Mouse (Mus musculus) adrenal gland, postnatal 10 days (tissue): ENCODE data around the gene Soat1. TPM values are rescaled to one million over a fixed set of nuclear protein-coding genes. Genes with fewer than 3 reads are reported as not detected.
"Not testable (repeated sequence)": the region's sequence is repeated elsewhere in the genome, so short reads cannot be mapped to it uniquely, and the experiment has no call there.

Source experiments
- DNase-seq: peaks from one replicate; pipeline ENCODE4 v3.0.0; 2021; ENCODE audit warnings: mixed read lengths
- total RNA-seq, 2 experiments: library from RNA; stranded (reverse); gene quantifications; 2 replicates each; pipeline ENCODE4 v1.2.3; 2021

The Soat1 gene
- total RNA-seq, 2 experiments from 2014 or later = 353 to 427 TPM

- no peak for DNase-seq
Measured at GRCm38 (mm10) chr1:156425746-156426145, 48.4 kb downstream of the Soat1 start.

DNA sequence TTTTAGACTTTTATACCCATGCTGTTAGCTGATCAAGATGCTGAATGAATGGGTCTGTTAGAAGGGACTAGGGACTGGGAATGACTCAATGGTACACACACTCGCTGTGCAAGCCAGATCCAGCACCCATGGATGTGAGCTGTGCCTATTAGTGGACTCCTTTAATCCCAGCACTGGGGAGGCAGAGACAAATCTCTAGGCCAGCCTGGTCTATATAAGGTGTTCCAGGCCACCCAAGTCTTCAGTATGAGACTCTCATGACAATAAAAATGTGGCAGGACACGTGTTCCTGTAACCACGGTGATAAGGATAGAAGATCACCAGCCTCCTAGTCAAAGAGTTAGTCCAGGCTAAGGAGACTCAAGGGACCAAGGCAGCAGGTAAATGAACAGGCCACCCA is 50.1 kb downstream of the Soat1 start:
- no peak for DNase-seq

GRCm38 (mm10) chr1:156423493-156423892 is 50.6 kb downstream of the Soat1 start:
- DNase-seq = peak; percentile 30

DNA sequence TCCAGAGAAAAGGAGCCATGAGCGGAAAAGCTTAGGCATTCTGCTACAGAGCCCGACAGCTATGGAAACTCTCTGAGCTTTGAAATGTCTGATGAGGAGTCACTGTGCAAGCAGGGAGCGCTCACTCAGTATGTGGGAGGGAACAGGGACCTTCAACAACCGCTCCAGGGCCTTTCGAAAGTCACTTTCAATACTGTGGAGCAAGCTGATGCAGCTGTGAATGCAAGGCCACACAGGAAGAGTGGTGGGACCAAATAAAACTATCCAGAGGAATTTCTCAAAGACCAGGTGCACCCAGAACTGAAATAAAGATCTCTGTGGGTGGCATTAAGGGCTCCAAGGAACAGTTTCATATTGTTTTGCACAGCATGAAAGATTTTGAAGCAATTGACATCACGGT is 51.3 kb downstream of the Soat1 start:
- peak; percentile 36 for DNase-seq

- peak; percentile 91 for DNase-seq
Measured at GRCm38 (mm10) chr1:156420671-156421297, 53.3 kb downstream of the Soat1 start, which contains the start of gene Axdnd1. Gene Axdnd1, minus strand, starts transcription at chr1:156421159.

DNA sequence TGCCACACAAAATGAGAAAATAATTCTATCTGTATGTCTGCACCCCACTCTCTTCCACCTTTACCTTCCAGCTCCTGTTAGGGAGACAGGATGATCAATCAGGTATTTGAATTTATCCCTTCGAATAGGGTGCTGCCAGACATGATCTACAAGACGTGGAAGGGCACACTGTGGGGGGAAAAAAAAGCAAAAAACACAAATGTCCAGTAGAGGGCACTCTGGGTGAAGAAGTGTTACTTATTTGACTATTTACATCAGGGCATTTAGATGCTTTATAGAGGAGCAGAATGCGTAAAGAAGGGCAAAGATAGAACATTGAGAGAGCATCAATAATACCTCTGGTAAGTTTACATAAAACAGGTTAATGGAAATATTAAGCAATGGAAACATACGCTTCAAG is 56.0 kb downstream of the Soat1 start:
- DNase-seq = peak; percentile 56

DNA sequence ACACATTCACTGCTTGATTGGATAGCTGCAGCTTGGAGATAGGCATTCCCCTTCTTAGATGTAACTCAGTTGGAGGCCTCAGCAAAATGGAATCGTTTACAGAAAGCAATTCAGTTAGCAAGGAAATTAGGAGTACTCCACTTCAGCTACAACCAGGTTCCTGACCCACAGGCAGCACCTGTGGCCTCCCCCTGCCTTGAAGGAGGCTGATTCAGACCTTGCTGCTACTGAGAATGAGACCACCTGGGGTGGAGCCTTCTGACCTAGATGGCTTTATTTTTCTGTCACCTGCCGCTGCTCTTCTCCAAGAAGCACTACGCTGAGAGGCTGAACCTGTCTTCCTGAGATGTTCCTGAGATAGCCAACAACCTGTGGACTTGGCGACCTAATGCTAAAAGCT is 65.6 kb downstream of the Soat1 start:
- no peak for DNase-seq

- no peak for DNase-seq
Measured at GRCm38 (mm10) chr1:156408004-156408403, 66.1 kb downstream of the Soat1 start.

DNA sequence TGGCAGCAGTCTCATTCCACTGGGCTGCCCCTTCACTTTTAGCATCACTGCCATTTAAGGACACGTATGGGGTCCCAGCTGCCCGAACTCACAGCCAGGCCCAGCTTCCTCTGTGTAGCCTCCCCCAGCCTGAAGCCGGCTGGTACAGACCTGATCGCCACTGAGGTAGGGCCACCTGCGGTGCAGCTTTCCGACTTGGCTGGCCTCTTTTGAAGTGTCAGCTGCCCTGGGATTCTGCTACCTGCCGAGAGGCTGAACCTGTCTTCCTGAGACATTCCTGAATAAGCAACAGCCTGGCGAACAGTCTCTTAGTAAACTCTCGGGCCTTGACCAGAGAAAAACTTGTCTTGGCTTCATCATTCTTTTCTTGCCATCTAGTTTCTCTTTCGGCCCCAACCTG is 70.9 kb downstream of the Soat1 start:
- DNase-seq = no peak

- DNase-seq = no peak
Measured at GRCm38 (mm10) chr1:156402491-156402890, 71.6 kb downstream of the Soat1 start.

DNA sequence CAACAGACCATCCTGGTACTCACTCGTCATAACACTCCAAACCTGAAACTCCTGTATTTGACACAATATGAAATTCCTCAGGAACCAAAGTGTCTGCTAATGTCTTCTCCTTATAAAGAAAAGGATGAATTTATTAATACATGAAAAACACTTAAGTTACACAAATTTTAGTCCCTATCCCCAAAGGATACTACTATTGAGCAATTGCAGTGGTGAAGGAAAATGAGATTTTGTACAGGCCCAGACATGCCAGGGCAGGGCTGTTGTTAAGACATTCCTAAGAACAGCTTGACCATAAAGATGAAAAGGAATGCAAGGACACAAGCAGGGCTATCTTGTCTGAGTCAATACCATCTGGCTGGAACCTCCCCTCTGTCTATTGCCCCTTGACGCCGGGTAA is 74.0 kb downstream of the Soat1 start:
- DNase-seq = not testable (repeated sequence)

DNA sequence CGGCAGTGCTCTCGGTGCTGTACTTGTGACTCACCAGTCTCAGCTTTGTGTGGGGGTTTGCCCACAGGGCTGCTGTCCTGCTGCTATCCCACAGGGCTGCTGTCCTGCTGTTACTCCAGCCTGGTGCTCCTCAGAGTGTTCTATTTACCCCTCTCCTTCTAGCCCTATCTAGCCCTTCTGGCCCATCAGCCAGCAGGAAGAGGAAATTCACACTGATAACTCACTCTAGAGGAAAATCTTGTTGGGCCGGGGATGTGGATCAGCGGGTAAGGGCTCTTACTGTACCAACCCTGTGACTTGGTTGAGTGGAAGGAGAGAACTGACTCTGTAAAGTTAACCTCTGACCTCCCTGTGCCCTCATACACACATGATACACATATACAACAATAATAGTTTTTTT is 81.0 kb downstream of the Soat1 start:
- no peak for DNase-seq

DNA sequence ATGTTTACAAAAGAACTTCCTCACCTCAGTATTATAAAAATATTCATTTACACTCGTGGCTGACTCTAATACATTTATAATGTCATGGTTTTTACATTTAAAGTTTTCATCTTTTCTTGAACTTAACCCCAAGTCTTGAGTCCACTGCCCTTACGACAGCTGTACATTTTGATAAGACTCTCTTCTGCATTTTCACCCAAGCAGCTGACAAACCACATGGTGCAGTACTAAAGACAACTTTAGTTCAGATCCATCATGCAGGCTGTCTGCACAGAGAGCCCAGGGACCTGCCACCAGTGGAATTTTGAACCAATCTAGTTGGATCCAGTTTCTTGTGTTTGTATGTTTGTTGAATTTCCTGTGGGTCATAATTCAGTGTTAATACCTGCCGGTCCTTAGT is 87.3 kb downstream of the Soat1 start:
- no peak for DNase-seq

DNA sequence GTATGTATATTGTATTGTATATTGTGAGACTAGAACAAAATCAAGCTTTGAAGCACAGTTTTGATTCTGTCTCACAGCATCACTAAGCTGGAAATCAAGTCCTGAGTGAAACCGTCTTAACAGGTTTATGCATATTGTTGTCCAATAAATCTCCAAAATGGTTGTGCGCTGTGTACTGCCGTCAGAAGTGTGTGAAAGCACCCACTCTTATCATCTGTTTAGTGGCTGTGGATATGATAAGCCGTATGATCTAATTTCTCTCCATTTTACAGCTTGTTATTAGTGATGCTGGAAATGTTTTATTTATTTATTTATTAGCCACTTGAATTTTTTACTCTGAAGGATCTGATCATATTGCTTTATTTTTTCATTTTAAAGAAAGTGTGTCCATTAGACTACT is 87.9 kb downstream of the Soat1 start:
- DNase-seq = no peak

- DNase-seq = no peak
Measured at GRCm38 (mm10) chr1:156381217-156381616, 92.9 kb downstream of the Soat1 start.

Other genes with a start within 250 kb of the Soat1 start
- under 1 TPM in 1 of 2 experiments, not detected in 1; 0.21 TPM for gene Tdrd5, start 170.7 kb downstream of the Soat1 start, total RNA-seq
- not detected for gene Nphs2, start 163.6 kb downstream of the Soat1 start, total RNA-seq
- 100 to 1,000 TPM; 689 to 701 TPM for gene Gm2000, start 108.3 kb downstream of the Soat1 start, total RNA-seq
- gene Axdnd1, start 53.2 kb downstream of the Soat1 start, total RNA-seq = 1 to 10 TPM in 1 of 2 experiments, under 1 TPM in 1; 0.78 to 1.1 TPM
- 10 to 100 TPM; 34.8 to 39.6 TPM for gene Gm10031, start 49.7 kb upstream of the Soat1 start, total RNA-seq
- gene Abl2, start 84.5 kb upstream of the Soat1 start, total RNA-seq = 10 to 100 TPM; 18.9 to 19.9 TPM
- 10 to 100 TPM; 11.6 to 15.3 TPM for gene Tor3a, start 200.0 kb upstream of the Soat1 start, total RNA-seq
- gene Fam20b, start 244.8 kb upstream of the Soat1 start, total RNA-seq = 10 to 100 TPM; 37.5 to 42.8 TPM